Mouse (Mus musculus): ENCODE results near the gene Rnf26. TPM values are rescaled to one million over a fixed set of nuclear protein-coding genes. Genes with fewer than 3 reads are reported as not detected.

Gene Rnf26
- polyA plus RNA-seq, 1 experiment from 2014 or later = 61.1 TPM

Other genes starting within 250 kb of the Rnf26 start
- gene Thy1, start 70.1 kb downstream of the Rnf26 start, polyA plus RNA-seq (2014; fragmentation: Nextera tagmentation; extraction: Ambion mirVana) = 0.18 TPM in 1 of 2 replicates, not detected in the other
- gene Usp2, start 46.5 kb downstream of the Rnf26 start, polyA plus RNA-seq (2014; fragmentation: Nextera tagmentation; extraction: Ambion mirVana) = 4.4 and 7.7 TPM in 2 replicates
- gene Mfrp, start 11.8 kb downstream of the Rnf26 start, polyA plus RNA-seq (2014; fragmentation: Nextera tagmentation; extraction: Ambion mirVana) = 0.14 TPM in 1 of 2 replicates, not detected in the other
- 0.13 and 0.26 TPM in 2 replicates for gene C1qtnf5, start 6.3 kb downstream of the Rnf26 start, polyA plus RNA-seq (2014; fragmentation: Nextera tagmentation; extraction: Ambion mirVana)
- not detected in 2 replicates for gene Gm49380, start within 50 bp of the Rnf26 start, polyA plus RNA-seq (2014; fragmentation: Nextera tagmentation; extraction: Ambion mirVana)
- 12.0 and 13.0 TPM in 2 replicates for gene Mcam, start 21.0 kb upstream of the Rnf26 start, polyA plus RNA-seq (2014; fragmentation: Nextera tagmentation; extraction: Ambion mirVana)
- gene Cbl, start 120.5 kb upstream of the Rnf26 start, polyA plus RNA-seq (2014; fragmentation: Nextera tagmentation; extraction: Ambion mirVana) = 12.0 and 12.7 TPM in 2 replicates
- not detected in 2 replicates for gene Ccdc153, start 127.2 kb upstream of the Rnf26 start, polyA plus RNA-seq (2014; fragmentation: Nextera tagmentation; extraction: Ambion mirVana)
- 0.10 TPM in 1 of 2 replicates, not detected in the other for gene Pdzd3, start 138.0 kb upstream of the Rnf26 start, polyA plus RNA-seq (2014; fragmentation: Nextera tagmentation; extraction: Ambion mirVana)
- gene Nlrx1, start 155.1 kb upstream of the Rnf26 start, polyA plus RNA-seq (2014; fragmentation: Nextera tagmentation; extraction: Ambion mirVana) = 4.3 and 4.9 TPM in 2 replicates
- gene Abcg4, start 175.1 kb upstream of the Rnf26 start, polyA plus RNA-seq (2014; fragmentation: Nextera tagmentation; extraction: Ambion mirVana) = 11.6 and 13.8 TPM in 2 replicates
- 19.3 and 20.2 TPM in 2 replicates for gene Hinfp, start 192.2 kb upstream of the Rnf26 start, polyA plus RNA-seq (2014; fragmentation: Nextera tagmentation; extraction: Ambion mirVana)
- gene C2cd2l, start 206.8 kb upstream of the Rnf26 start, polyA plus RNA-seq (2014; fragmentation: Nextera tagmentation; extraction: Ambion mirVana) = 8.9 and 9.3 TPM in 2 replicates
- 39.5 and 41.9 TPM in 2 replicates for gene Dpagt1, start 212.5 kb upstream of the Rnf26 start, polyA plus RNA-seq (2014; fragmentation: Nextera tagmentation; extraction: Ambion mirVana)
- gene H2afx, start 221.2 kb upstream of the Rnf26 start, polyA plus RNA-seq (2014; fragmentation: Nextera tagmentation; extraction: Ambion mirVana) = 250 TPM in 2 replicates
- 879 and 949 TPM in 2 replicates for gene Hmbs, start 230.7 kb upstream of the Rnf26 start, polyA plus RNA-seq (2014; fragmentation: Nextera tagmentation; extraction: Ambion mirVana)
- gene Vps11, start 248.2 kb upstream of the Rnf26 start, polyA plus RNA-seq (2014; fragmentation: Nextera tagmentation; extraction: Ambion mirVana) = 25.2 and 26.1 TPM in 2 replicates

Data from liver, embryonic 11.5 days (tissue).